Mouse (Mus musculus) hindbrain, embryonic 12.5 days (tissue): ENCODE measurements at regions not wholly inside any gene's neighbourhood (a gene's known extent, or its start where the extent isn't known, plus 50 kb on each side); places are given as distances from the start of the nearest gene placed in this dataset.
A peak's percentile ranks its signal among the peaks of the same experiment; 100 is the strongest.

Source experiments
- ATAC-seq: fragments of 200-750 bp; cut with Nextera tagmentation; 2 replicates; pipeline ENCODE4 v1.8.0; 2017; ENCODE audit warnings: moderate TSS enrichment; ENCODE audit not compliant: low FRiP score
- H3K27ac ChIP-seq: fragments of 300-500 bp; sonication (generic); 2 replicates; pipeline ENCODE4 v1.5.1; 2016; ENCODE audit warnings: mild to moderate bottlenecking
- H3K27me3 ChIP-seq: fragments of 300-500 bp; sonication (generic); 2 replicates; pipeline ENCODE4 v1.6.1; 2016; ENCODE audit warnings: mild to moderate bottlenecking
- H3K36me3 ChIP-seq: fragments of 300-500 bp; sonication (generic); 2 replicates; pipeline ENCODE4 v1.6.1; 2016; ENCODE audit warnings: mild to moderate bottlenecking
- H3K4me1 ChIP-seq: fragments of 300-500 bp; sonication (generic); 2 replicates; pipeline ENCODE4 v1.6.1; 2016
- H3K4me2 ChIP-seq: fragments of 300-500 bp; sonication (generic); replicated peaks from 2 replicates; pipeline ENCODE4 v1.6.1; 2016; ENCODE audit warnings: mild to moderate bottlenecking
- H3K4me3 ChIP-seq: fragments of 300-500 bp; sonication (generic); 2 replicates; pipeline ENCODE4 v1.5.1; 2016; ENCODE audit warnings: mild to moderate bottlenecking
- H3K9ac ChIP-seq: fragments of 300-500 bp; sonication (generic); 2 replicates; pipeline ENCODE4 v1.6.1; 2016; ENCODE audit warnings: mild to moderate bottlenecking, moderate library complexity
- H3K9me3 ChIP-seq: fragments of 300-500 bp; sonication (generic); replicated peaks from 2 replicates; pipeline ENCODE4 v1.6.1; 2016; ENCODE audit warnings: mild to moderate bottlenecking
- WGBS: fragments of 180-500 bp; shearing (Covaris S2); methylation state at CpG from one replicate; pipeline ENCODE4 v1.1.7; 2016; 5-methylcytosine and 5-hydroxymethylcytosine counted together

- H3K4me1 ChIP-seq, result no peaks in the 10 kb centered on the region; the same call in 1 of the 2 replicates
- H3K27me3 ChIP-seq, result no peaks in the 10 kb centered on the region
- H3K36me3 ChIP-seq, result no peaks in the 10 kb centered on the region
- no peak overlapping the region for H3K9ac ChIP-seq
- ATAC-seq, result no peak
- H3K4me2 ChIP-seq, result no peak overlapping the region
- WGBS, result 59% methylated on average over 4 of the region's 4 CpGs
- H3K4me3 ChIP-seq, result no peak overlapping the region
- no peaks in the 10 kb centered on the region for H3K9me3 ChIP-seq
- no peak overlapping the region for H3K27ac ChIP-seq
Measured at GRCm38 (mm10) chr7:68607170-68607569, 141.9 kb downstream of the Arrdc4 start.

DNA sequence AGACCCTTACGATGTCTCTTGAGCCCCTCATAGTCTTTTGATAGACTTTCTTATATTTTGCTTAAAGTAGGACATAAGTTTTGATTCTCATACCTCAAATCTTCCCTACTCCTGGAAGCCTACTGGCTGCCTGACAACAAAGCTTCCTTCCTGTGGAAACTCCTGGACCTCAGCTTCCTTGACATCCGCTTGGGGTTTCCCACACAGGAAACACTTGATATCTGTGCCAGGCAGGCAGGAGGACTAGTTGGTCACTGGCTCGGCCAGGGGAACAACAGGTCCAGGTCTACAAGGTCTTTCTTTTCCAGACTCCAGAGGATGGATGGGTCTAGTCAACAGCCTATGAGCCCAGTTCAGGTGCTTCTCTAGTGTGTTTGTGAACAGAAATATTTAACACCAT, 142.8 kb downstream of the Arrdc4 start:
- Histone ChIP-seq H3K4me3 (no peak overlapping the region), H3K9ac (no peak overlapping the region), H3K9me3 (no peaks in the 10 kb centered on the region), H3K27me3 (no peaks in the 10 kb centered on the region), H3K4me2 (no peak overlapping the region), H3K36me3 (no peaks in the 10 kb centered on the region), H3K4me1 (no peaks in the 10 kb centered on the region), H3K27ac (no peak overlapping the region)
- no peak for ATAC-seq
- WGBS, result 83% methylated on average over 3 of the region's 3 CpGs

DNA sequence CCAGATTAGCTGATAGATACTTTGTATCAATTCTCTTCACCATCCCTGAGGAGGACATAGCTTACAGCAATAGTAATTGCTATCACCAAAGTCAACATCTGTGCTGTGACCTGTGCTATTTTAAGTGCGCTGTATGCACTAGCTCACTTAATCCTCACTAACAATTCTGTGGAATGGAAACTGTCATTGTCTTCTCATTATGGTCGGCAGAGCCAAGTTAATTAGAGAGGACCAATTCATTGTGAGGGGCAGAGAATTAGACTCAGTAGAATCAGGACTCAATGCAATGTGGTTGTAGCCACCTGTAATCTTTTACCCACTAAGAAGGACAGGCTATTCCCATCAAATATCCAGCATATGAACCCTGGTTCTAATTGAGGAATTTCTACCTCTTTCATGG, 145.3 kb downstream of the Arrdc4 start:
- no peaks in the 10 kb centered on the region for H3K27me3 ChIP-seq

GRCm38 (mm10) chr7:68602003-68602402, 147.0 kb downstream of the Arrdc4 start:
- Histone ChIP-seq H3K27me3 (no peaks in the 10 kb centered on the region), H3K27ac (no peak overlapping the region), H3K36me3 (no peaks in the 10 kb centered on the region), H3K9ac (no peak overlapping the region), H3K9me3 (no peaks in the 10 kb centered on the region), H3K4me1 (no peaks in the 10 kb centered on the region), H3K4me2 (no peak overlapping the region), H3K4me3 (no peak overlapping the region)
- ATAC-seq, result no peak
- WGBS, result 79% methylated on average over 6 of the region's 6 CpGs

More for the DNA sequence above, 145.3 kb downstream of the Arrdc4 start:
- H3K9ac ChIP-seq, result no peak overlapping the region
- H3K27ac ChIP-seq, result no peak overlapping the region
- no peaks in the 10 kb centered on the region for H3K4me1 ChIP-seq
- H3K4me3 ChIP-seq, result no peak overlapping the region
- H3K4me2 ChIP-seq, result no peak overlapping the region
- no peaks in the 10 kb centered on the region for H3K9me3 ChIP-seq
- WGBS, result 74% methylated on average over 2 of the region's 2 CpGs
- no peak for ATAC-seq
- no peaks in the 10 kb centered on the region for H3K36me3 ChIP-seq

DNA sequence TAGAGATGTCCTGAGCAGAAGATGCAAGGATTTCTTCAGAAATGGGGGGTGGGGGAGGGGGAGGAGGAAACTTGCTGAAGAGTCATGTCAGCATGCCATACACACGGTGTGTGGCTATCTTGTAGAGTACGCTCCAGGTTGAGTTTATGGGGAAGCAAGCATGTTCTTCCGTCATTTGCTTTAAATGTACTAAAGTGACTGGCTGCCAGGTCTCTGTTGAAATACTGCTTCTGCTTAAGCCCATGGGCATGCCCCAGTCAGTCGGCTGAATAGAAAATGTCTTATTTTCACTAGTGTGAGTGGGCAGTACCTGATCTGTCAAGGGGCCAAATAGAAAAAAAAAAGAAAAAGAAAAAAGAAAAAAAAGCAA, 155.0 kb downstream of the Arrdc4 start:
- H3K36me3 ChIP-seq, result no peaks in the 10 kb centered on the region
- no peaks in the 10 kb centered on the region for H3K9me3 ChIP-seq
- no peak overlapping the region for H3K4me3 ChIP-seq
- H3K9ac ChIP-seq, result no peak overlapping the region
- no peak overlapping the region for H3K27ac ChIP-seq
- H3K4me2 ChIP-seq, result no peak overlapping the region; the same call in 1 of the 2 replicates
- no peaks in the 10 kb centered on the region; the same call in 1 of the 2 replicates for H3K27me3 ChIP-seq
- 72% methylated on average over 4 of the region's 4 CpGs for WGBS
- peaks cover 2% of the 10 kb centered on the region; the same call in 1 of the 2 replicates for H3K4me1 ChIP-seq
- no peak for ATAC-seq

DNA sequence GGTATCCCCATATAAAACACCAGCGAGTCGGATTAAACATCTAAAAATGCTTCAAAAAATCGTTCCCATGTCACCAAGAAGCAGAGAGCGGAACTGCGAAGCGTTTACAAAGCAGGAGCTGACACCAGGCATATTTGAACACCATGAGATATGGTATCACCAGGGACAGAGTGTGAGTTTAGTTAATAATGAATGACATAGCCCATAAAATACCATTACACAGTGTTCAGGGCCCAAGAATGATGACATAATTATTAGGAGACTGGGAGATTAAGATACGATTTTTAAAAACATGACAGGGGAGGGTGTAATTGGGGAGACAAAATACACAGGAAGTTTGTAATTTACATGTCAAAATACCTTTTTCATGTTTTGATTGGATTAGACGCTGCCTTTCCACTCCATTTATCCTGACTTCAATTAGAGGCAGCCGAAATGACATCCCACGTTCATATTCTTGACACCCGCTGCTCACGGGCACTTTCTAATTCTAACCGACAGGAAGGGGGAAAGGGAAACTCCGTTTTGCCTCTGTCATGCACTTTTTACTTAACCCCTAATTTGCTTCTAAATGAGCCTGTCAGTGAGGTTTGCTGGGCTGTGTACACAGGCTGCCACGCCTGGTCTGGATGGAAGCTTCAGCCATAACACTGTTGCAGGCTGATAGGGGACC, 155.6 kb downstream of the Arrdc4 start:
- H3K27ac ChIP-seq, result no peak overlapping the region
- H3K4me2 ChIP-seq, result peak overlapping the region; percentile 12; the same call in 1 of the 2 replicates
- no peaks in the 10 kb centered on the region for H3K36me3 ChIP-seq
- no peak overlapping the region for H3K4me3 ChIP-seq
- WGBS, result 47% methylated on average over 15 of the region's 15 CpGs
- no peaks in the 10 kb centered on the region; the same call in 1 of the 2 replicates for H3K27me3 ChIP-seq
- H3K9ac ChIP-seq, result no peak overlapping the region
- H3K9me3 ChIP-seq, result no peaks in the 10 kb centered on the region
- peaks cover 2% of the 10 kb centered on the region; the same call in 1 of the 2 replicates for H3K4me1 ChIP-seq
- peak; percentile 64 for ATAC-seq

- Histone ChIP-seq H3K4me2 (no peak overlapping the region), H3K36me3 (no peaks in the 10 kb centered on the region), H3K4me1 (no peaks in the 10 kb centered on the region), H3K9ac (no peak overlapping the region), H3K4me3 (no peak overlapping the region), H3K27me3 (peaks cover 8% of the 10 kb centered on the region), H3K9me3 (no peaks in the 10 kb centered on the region), H3K27ac (no peak overlapping the region)
- ATAC-seq, result no peak
- 76% methylated on average over 13 of the region's 13 CpGs for WGBS
Measured at GRCm38 (mm10) chr7:68582540-68583325, 166.3 kb downstream of the Arrdc4 start.

DNA sequence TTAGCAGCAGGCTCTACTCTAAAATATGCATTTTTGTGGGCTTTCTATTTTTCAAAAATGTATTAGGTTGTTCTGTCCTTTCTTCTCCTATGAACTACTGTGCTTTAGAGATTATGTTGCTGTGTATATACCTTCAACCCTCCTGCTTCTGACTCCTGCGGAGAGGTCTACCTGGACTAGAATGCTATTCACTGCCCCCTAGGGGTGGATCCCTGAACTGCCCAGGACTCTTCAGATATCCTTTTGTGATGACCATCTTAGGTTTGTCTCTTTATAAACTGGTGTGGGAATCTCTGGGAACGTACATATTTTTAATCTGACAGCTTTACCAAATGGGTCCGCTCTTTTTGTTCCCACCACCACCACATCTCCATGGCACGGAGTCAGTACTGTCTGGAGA, 168.4 kb downstream of the Arrdc4 start:
- peaks cover 8% of the 10 kb centered on the region for H3K27me3 ChIP-seq
- no peak overlapping the region for H3K27ac ChIP-seq
- no peaks in the 10 kb centered on the region for H3K9me3 ChIP-seq
- H3K4me3 ChIP-seq, result no peak overlapping the region
- H3K36me3 ChIP-seq, result no peaks in the 10 kb centered on the region
- H3K9ac ChIP-seq, result no peak overlapping the region
- no peak for ATAC-seq
- 35% methylated on average over 4 of the region's 4 CpGs for WGBS
- no peaks in the 10 kb centered on the region for H3K4me1 ChIP-seq
- no peak overlapping the region for H3K4me2 ChIP-seq

GRCm38 (mm10) chr7:68579666-68580065, 169.4 kb downstream of the Arrdc4 start:
- Histone ChIP-seq H3K27me3 (peaks cover 8% of the 10 kb centered on the region), H3K27ac (no peak overlapping the region), H3K9ac (no peak overlapping the region), H3K36me3 (no peaks in the 10 kb centered on the region), H3K4me2 (peak overlapping the region; percentile 32), H3K9me3 (no peaks in the 10 kb centered on the region), H3K4me3 (no peak overlapping the region), H3K4me1 (no peaks in the 10 kb centered on the region)
- WGBS, result 14% methylated on average over 10 of the region's 10 CpGs
- no peak for ATAC-seq

DNA sequence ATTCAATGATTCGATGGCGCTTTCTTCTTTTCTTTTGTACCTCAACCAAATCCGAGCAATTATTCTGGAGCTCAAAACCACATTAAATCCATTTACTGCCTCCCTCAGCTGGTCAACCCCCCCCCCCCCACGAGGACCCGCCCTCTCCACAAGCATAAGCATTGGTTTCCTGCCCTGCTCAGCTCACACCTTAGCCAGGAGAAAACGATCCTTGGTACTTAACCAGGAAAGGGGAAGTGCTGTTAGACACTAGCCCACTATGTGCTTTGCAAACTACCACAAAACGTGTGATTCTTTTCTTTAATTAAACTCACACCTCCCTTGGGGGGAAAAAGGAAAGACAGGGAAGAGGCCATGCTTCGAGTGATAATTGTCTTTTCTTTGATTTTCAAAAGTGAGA, 169.8 kb downstream of the Arrdc4 start:
- Histone ChIP-seq H3K9me3 (no peaks in the 10 kb centered on the region), H3K4me3 (no peak overlapping the region), H3K4me1 (no peaks in the 10 kb centered on the region), H3K36me3 (no peaks in the 10 kb centered on the region), H3K27ac (no peak overlapping the region), H3K27me3 (peaks cover 8% of the 10 kb centered on the region), H3K4me2 (no peak overlapping the region), H3K9ac (no peak overlapping the region)
- WGBS, result 57% methylated on average over 8 of the region's 8 CpGs
- ATAC-seq, result no peak

DNA sequence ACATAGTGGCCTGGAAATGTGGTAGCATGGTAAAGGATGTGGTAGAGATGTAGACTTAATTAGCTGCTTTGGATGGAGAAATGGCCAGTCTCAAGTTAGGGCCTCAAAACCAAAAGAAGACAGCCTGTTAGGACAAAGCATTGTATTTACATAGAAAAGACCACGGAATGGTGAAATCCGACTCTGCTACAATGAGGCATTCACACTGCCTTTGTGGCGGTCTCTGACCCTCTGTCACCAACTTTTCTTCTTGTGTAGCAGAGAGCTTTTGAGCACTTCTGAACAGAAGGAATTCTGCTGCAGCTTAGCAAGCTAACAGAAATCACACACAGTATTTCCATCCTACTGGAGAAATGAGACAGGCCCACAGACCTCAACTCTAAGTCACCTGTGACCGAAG, 177.7 kb downstream of the Arrdc4 start:
- WGBS, result 29% methylated on average over 4 of the region's 4 CpGs
- no peaks in the 10 kb centered on the region for H3K9me3 ChIP-seq
- 0 out of 2 replicates have a peak, but pooled peaks cover 3% of the 10 kb centered on the region for H3K27me3 ChIP-seq
- H3K36me3 ChIP-seq, result no peaks in the 10 kb centered on the region
- H3K9ac ChIP-seq, result no peak overlapping the region
- H3K4me3 ChIP-seq, result no peak overlapping the region
- ATAC-seq, result no peak
- peaks cover 8% of the 10 kb centered on the region; the same call in 1 of the 2 replicates for H3K4me1 ChIP-seq
- no peak overlapping the region for H3K4me2 ChIP-seq
- no peak overlapping the region for H3K27ac ChIP-seq

DNA sequence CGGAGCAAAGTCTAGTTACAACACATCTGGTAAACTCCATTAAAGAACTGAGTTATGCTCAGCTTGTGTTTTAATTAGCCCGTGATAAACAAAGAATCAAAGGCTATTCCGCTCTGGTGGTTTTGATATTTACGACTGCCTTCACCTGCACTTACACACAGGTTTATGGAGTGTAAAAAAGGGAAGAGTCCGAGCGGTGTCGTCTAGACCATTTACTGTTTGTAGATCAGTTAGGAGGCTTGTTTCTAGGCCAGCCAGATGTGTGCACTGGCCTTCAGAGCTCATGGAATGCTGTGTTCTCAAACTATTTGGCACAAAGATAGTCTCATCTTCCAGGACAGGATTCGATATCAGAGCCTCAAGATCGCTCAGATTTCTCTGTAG, 180.9 kb downstream of the Arrdc4 start:
- Histone ChIP-seq H3K27ac (no peak overlapping the region), H3K9me3 (no peaks in the 10 kb centered on the region), H3K9ac (no peak overlapping the region), H3K4me2 (no peak overlapping the region), H3K4me1 (peaks cover 8% of the 10 kb centered on the region; the same call in 1 of the 2 replicates), H3K4me3 (no peak overlapping the region), H3K27me3 (0 out of 2 replicates have a peak, but pooled peaks cover 3% of the 10 kb centered on the region), H3K36me3 (no peaks in the 10 kb centered on the region)
- ATAC-seq, result no peak
- WGBS, result 90% methylated on average over 9 of the region's 9 CpGs
